Mouse (Mus musculus) liver, embryonic 15.5 days (tissue): ENCODE data around the gene Xylb. TPM values are rescaled to one million over a fixed set of nuclear protein-coding genes. Genes with fewer than 3 reads are reported as not detected.

Source experiments
- ATAC-seq: fragments of 200-750 bp; cut with Nextera tagmentation; 2 replicates; pipeline ENCODE4 v1.8.0; 2017; ENCODE audit warnings: moderate number of reproducible peaks, mild to moderate bottlenecking, moderate library complexity; ENCODE audit not compliant: insufficient read depth
- H3K27ac ChIP-seq: fragments of 300-500 bp; sonication (generic); replicated peaks from 2 replicates; pipeline ENCODE4 v1.5.1; 2015; ENCODE audit warnings: mild to moderate bottlenecking, inconsistent platforms
- H3K27me3 ChIP-seq: fragments of 300-500 bp; sonication (generic); 2 replicates; pipeline ENCODE4 v1.6.1; 2015; ENCODE audit warnings: mild to moderate bottlenecking, inconsistent platforms
- H3K36me3 ChIP-seq: fragments of 300-500 bp; sonication (generic); replicated peaks from 2 replicates; pipeline ENCODE4 v1.6.1; 2015; ENCODE audit warnings: moderate library complexity, mild to moderate bottlenecking, inconsistent platforms
- H3K4me1 ChIP-seq: fragments of 300-500 bp; sonication (generic); replicated peaks from 2 replicates; pipeline ENCODE4 v1.6.1; 2015; ENCODE audit warnings: inconsistent platforms
- H3K4me2 ChIP-seq: fragments of 300-500 bp; sonication (generic); 2 replicates; pipeline ENCODE4 v1.6.1; 2015; ENCODE audit warnings: moderate library complexity, mild to moderate bottlenecking, inconsistent platforms
- H3K4me3 ChIP-seq: fragments of 300-500 bp; sonication (generic); replicated peaks from 2 replicates; pipeline ENCODE4 v1.5.1; 2015; ENCODE audit warnings: mild to moderate bottlenecking, inconsistent platforms
- H3K9ac ChIP-seq: fragments of 300-500 bp; sonication (generic); 2 replicates; pipeline ENCODE4 v1.6.1; 2015; ENCODE audit warnings: moderate library complexity, mild to moderate bottlenecking, inconsistent platforms
- H3K9me3 ChIP-seq: fragments of 300-500 bp; sonication (generic); replicated peaks from 2 replicates; pipeline ENCODE4 v1.6.1; 2016; ENCODE audit warnings: inconsistent platforms
- WGBS: fragments of 180-500 bp; shearing (Covaris S2); methylation state at CpG from one replicate; pipeline ENCODE4 v1.1.7; 2015; ENCODE audit warnings: mixed read lengths; ENCODE audit not compliant: insufficient replicate concordance; 5-methylcytosine and 5-hydroxymethylcytosine counted together
- polyA plus RNA-seq: library from polyadenylated mRNA; unstranded; fragments of >200 nt; fragmentation: Nextera tagmentation; extraction: Ambion mirVana; gene quantifications from 2 replicates; pipeline ENCODE4 v1.2.1, GENCODE M21; 2015

Xylb gene
- polyA plus RNA-seq = 3.7 and 3.8 TPM in 2 replicates

- Histone ChIP-seq H3K4me1 (peaks cover 14% of the 10 kb centered on the region), H3K4me3 (peak within 1 kb of the TSS; percentile 70), H3K27ac (no peak within 1 kb of the TSS), H3K4me2 (peak within 1 kb of the TSS; percentile 96), H3K9me3 (no peaks in the 10 kb centered on the region), H3K36me3 (no peaks in the 10 kb centered on the region), H3K9ac (peak within 1 kb of the TSS; percentile 67), H3K27me3 (0 out of 2 replicates have a peak, but pooled peaks cover 5% of the 10 kb centered on the region)
- 2% methylated on average over 65 of the region's 65 CpGs for WGBS
- peak; percentile 87 for ATAC-seq
Measured at GRCm38 (mm10) chr9:119357331-119358057, at the start of gene Xylb. Xylb (plus strand) TSS chr9:119357381.

GRCm38 (mm10) chr9:119309067-119309466, 48.1 kb upstream of the Xylb start:
- Histone ChIP-seq H3K9me3 (no peaks in the 10 kb centered on the region), H3K4me3 (no peak overlapping the region), H3K27me3 (no peaks in the 10 kb centered on the region), H3K4me2 (no peak overlapping the region), H3K9ac (no peak overlapping the region), H3K36me3 (no peaks in the 10 kb centered on the region), H3K27ac (no peak overlapping the region), H3K4me1 (no peaks in the 10 kb centered on the region; the same call in 1 of the 2 replicates)
- no peak for ATAC-seq
- WGBS = 80% methylated on average over 1 of the region's 1 CpGs

- Histone ChIP-seq H3K4me3 (no peak overlapping the region), H3K4me2 (no peak overlapping the region), H3K9me3 (no peaks in the 10 kb centered on the region), H3K27me3 (no peaks in the 10 kb centered on the region), H3K36me3 (no peaks in the 10 kb centered on the region), H3K4me1 (0 out of 2 replicates have a peak, but pooled peaks cover 5% of the 10 kb centered on the region), H3K27ac (no peak overlapping the region), H3K9ac (no peak overlapping the region)
- no peak for ATAC-seq
- 92% methylated on average over 10 of the region's 10 CpGs for WGBS
Measured at GRCm38 (mm10) chr9:119313096-119313495, 44.1 kb upstream of the Xylb start.

DNA sequence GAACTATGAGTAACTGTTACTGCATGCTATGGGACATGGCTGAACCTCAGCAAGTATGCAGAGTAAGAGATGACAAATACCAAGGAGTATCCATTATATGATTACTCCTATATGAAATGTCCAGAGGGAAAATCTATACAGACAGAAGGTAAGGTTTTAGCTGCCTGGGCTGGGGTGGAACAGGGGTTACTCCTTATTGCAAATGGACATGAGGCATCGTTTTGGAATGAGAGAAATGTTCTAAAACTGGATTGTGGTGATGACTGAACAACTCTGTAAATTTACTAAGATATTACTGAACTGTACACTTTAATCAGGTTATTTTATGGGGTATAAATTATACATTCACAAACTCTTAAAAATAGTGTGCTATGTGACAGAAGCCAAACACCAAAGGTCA, 38.3 kb upstream of the Xylb start:
- ATAC-seq = no peak
- Histone ChIP-seq H3K4me1 (peaks cover 36% of the 10 kb centered on the region), H3K4me3 (no peak overlapping the region), H3K27me3 (no peaks in the 10 kb centered on the region), H3K4me2 (no peak overlapping the region), H3K36me3 (no peaks in the 10 kb centered on the region), H3K27ac (no peak overlapping the region), H3K9ac (no peak overlapping the region), H3K9me3 (no peaks in the 10 kb centered on the region)
- 79% methylated on average over 1 of the region's 1 CpGs for WGBS

GRCm38 (mm10) chr9:119320446-119320845, 36.7 kb upstream of the Xylb start:
- WGBS = 82% methylated on average over 7 of the region's 7 CpGs
- H3K4me1 ChIP-seq = peaks cover 41% of the 10 kb centered on the region
- H3K36me3 ChIP-seq = no peaks in the 10 kb centered on the region
- H3K9me3 ChIP-seq = no peaks in the 10 kb centered on the region
- no peak overlapping the region; the same call in 1 of the 2 replicates for H3K4me3 ChIP-seq
- H3K27ac ChIP-seq = no peak overlapping the region
- no peak for ATAC-seq
- no peaks in the 10 kb centered on the region for H3K27me3 ChIP-seq
- H3K9ac ChIP-seq = no peak overlapping the region
- H3K4me2 ChIP-seq = peak overlapping the region; percentile 96

- Histone ChIP-seq H3K27ac (0 out of 2 replicates have a peak overlapping the region, but pooled peaks have one; percentile 99), H3K9me3 (no peaks in the 10 kb centered on the region), H3K4me3 (peak overlapping the region; percentile 86), H3K4me2 (peak overlapping the region; percentile 96), H3K36me3 (no peaks in the 10 kb centered on the region), H3K9ac (peak overlapping the region; percentile 83), H3K27me3 (no peaks in the 10 kb centered on the region), H3K4me1 (peaks cover 41% of the 10 kb centered on the region)
- 8% methylated on average over 7 of the region's 7 CpGs for WGBS
- no peak for ATAC-seq
Measured at GRCm38 (mm10) chr9:119320946-119321345, 36.2 kb upstream of the Xylb start.

- no peaks in the 10 kb centered on the region for H3K9me3 ChIP-seq
- H3K4me1 ChIP-seq = peaks cover 41% of the 10 kb centered on the region
- peak overlapping the region; percentile 96 for H3K4me2 ChIP-seq
- peak; percentile 2 for ATAC-seq
- peak overlapping the region; percentile 86 for H3K4me3 ChIP-seq
- H3K9ac ChIP-seq = peak overlapping the region; percentile 83
- H3K27me3 ChIP-seq = no peaks in the 10 kb centered on the region
- H3K27ac ChIP-seq = peak overlapping the region; percentile 99
- WGBS = under 1% methylated on average over 59 of the region's 59 CpGs
- H3K36me3 ChIP-seq = no peaks in the 10 kb centered on the region
Measured at GRCm38 (mm10) chr9:119321392-119322229, 35.6 kb upstream of the Xylb start.

DNA sequence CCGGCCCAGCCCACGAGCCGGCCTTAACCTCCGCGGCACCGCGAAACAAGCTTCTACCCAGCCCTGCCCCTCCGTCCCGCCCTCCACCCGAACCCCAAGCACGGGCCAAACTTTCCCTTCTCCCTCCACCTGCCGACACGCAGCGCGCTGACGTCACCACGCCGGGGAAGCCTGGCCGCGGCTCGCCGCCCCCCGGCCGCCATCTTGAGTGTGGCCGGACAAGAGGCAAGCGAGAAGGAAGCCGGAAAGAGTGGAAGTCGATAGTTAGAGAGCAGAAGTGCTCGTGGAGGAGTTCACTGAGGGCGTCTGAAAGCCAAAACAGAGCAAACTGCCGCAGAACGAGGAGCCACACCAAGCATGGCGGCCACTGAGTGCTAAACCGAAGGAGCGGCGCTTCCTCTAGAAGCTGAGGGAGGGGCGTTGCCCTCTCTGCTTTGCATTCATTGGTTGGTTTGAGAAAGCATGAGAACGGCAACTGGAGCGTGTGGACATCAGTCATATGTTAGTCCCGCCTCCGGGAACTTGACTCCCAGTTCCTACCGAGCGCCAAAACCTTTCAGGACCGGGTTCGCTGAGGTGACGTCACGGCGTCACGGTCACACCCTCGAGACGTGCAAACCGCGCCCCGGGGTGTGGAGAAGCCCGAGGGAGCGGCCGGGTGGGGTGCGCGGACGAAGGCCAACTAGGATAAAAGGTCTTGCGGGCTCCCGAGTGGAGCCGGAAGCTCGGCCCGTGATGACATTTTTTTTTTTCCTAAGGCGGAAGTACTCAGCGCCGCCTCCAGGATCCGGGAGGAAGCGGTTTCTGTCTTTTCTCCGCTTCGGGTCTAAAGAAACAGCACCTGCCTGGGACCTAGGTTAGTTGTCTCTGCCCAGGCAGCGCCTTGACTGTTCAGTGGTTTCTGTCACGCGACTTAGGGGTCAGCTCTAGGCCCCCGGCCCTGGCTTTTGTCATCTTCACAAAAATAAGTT, 34.6 kb upstream of the Xylb start, which contains the start of gene Oxsr1:
Gene Oxsr1 (minus strand): TSS at position 139 of the 971 bp plus-strand sequence.
- H3K9ac ChIP-seq = peak within 1 kb of the TSS; percentile 83
- peak within 1 kb of the TSS; percentile 96 for H3K4me2 ChIP-seq
- peak; percentile 94 for ATAC-seq
- peak within 1 kb of the TSS; percentile 99 for H3K27ac ChIP-seq
- peaks cover 41% of the 10 kb centered on the region for H3K4me1 ChIP-seq
- no peaks in the 10 kb centered on the region for H3K27me3 ChIP-seq
- H3K4me3 ChIP-seq = peak within 1 kb of the TSS; percentile 86
- H3K9me3 ChIP-seq = no peaks in the 10 kb centered on the region
- H3K36me3 ChIP-seq = no peaks in the 10 kb centered on the region
- WGBS = under 1% methylated on average over 76 of the region's 76 CpGs

DNA sequence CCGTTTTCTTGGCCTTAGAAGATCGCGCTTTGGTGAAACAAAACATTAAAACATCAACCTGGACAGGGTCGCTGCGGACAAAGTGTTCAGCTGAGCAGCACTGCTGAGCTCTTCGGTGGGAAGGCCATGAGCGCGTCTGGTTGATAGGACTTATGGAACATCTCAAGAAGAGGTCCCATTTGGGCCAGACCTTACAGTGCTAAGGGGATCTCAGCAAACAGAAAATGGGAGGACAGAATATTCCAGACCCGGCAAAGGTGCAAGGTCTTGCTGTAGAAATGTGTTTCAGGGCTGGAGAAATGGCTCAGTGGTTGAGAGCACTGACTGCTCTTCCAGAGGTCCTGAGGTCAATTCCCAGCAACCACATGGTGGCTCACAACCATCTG, 33.9 kb upstream of the Xylb start:
- ATAC-seq = no peak
- H3K9ac ChIP-seq = peak overlapping the region; percentile 77
- 2% methylated on average over 9 of the region's 9 CpGs for WGBS
- peak overlapping the region; percentile 99 for H3K27ac ChIP-seq
- H3K9me3 ChIP-seq = no peaks in the 10 kb centered on the region
- peaks cover 41% of the 10 kb centered on the region for H3K4me1 ChIP-seq
- no peaks in the 10 kb centered on the region for H3K36me3 ChIP-seq
- H3K4me3 ChIP-seq = peak overlapping the region; percentile 86
- H3K27me3 ChIP-seq = no peaks in the 10 kb centered on the region
- H3K4me2 ChIP-seq = peak overlapping the region; percentile 96

GRCm38 (mm10) chr9:119324130-119324529, 33.1 kb upstream of the Xylb start:
- Histone ChIP-seq H3K9ac (0 out of 2 replicates have a peak overlapping the region, but pooled peaks have one; percentile 77), H3K4me2 (peak overlapping the region; percentile 96), H3K27ac (no peak overlapping the region; the same call in 1 of the 2 replicates), H3K36me3 (no peaks in the 10 kb centered on the region), H3K27me3 (no peaks in the 10 kb centered on the region), H3K4me3 (peak overlapping the region; percentile 86), H3K4me1 (peaks cover 41% of the 10 kb centered on the region), H3K9me3 (no peaks in the 10 kb centered on the region)
- ATAC-seq = no peak
- 32% methylated on average over 1 of the region's 1 CpGs for WGBS
